Mouse (Mus musculus) heart, adult 2 months (tissue): Measurements from ENCODE around the gene Nol6.

Experiments
- EP300 ChIP-seq: fragments of 200-500 bp; IDR thresholded peaks from 2 replicates; pipeline ENCODE4 v1.6.1; 2011; ENCODE audit warnings: low read depth, low read length, control low read depth; ENCODE audit not compliant: insufficient read depth
- POLR2A ChIP-seq: fragments of 200-500 bp; IDR thresholded peaks from 2 replicates; pipeline ENCODE4 v1.6.1; 2011; ENCODE audit warnings: mild to moderate bottlenecking, low read depth, low read length, control low read depth; ENCODE audit not compliant: insufficient read depth

DNA sequence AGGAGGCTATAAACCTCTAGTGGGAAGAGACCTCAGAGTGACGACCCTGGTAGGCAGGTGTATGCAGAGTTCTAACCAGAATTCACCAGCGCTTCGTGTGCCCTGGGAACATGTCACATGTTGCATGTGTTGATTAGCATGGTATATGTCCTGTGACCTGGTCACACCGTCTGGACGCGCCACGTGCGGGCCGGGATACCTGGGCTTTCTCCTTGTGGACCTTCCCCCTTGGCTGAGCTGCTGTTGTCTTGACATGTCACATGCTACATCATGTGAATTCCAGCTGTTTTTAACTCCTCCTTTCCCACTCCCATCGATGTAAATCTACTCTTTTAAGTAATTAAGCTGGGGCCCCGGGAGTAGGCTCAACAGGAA, 25.7 kb downstream of the Nol6 start:
- TF ChIP-seq EP300 (no peak), POLR2A (no peak)
